Mouse (Mus musculus) thymus, postnatal 10 days (tissue): ENCODE measurements around the gene Ccl12.

Source experiments
- DNase-seq, 2 experiments: peaks; one replicate each; pipeline ENCODE4 v3.0.0; 2021; ENCODE audit warnings: low spot score in 2 of 2

The Ccl12 gene

GRCm38 (mm10) chr11:82101529-82101928 is at the start of gene Ccl12:
Gene Ccl12, plus strand, starts transcription at chr11:82101845.
- DNase-seq: no peak

GRCm38 (mm10) chr11:82053849-82054248 is 47.8 kb upstream of the Ccl12 start:
- no peak for DNase-seq

- DNase-seq: no peak
These were observed 44.0 kb upstream of the Ccl12 start, which contains the start of gene Ccl11 for GRCm38 (mm10) chr11:82057646-82058045. Gene Ccl11, plus strand, starts transcription at chr11:82057823.

GRCm38 (mm10) chr11:82062226-82062625 is 39.4 kb upstream of the Ccl12 start:
- DNase-seq: no peak

GRCm38 (mm10) chr11:82063454-82063853 is 38.2 kb upstream of the Ccl12 start:
- DNase-seq: no peak

GRCm38 (mm10) chr11:82066953-82067571 is 34.6 kb upstream of the Ccl12 start:
- no peak for DNase-seq

GRCm38 (mm10) chr11:82071076-82071475 is 30.6 kb upstream of the Ccl12 start:
- no peak for DNase-seq

GRCm38 (mm10) chr11:82072374-82072773 is 29.3 kb upstream of the Ccl12 start:
- no peak for DNase-seq

GRCm38 (mm10) chr11:82072984-82073383 is 28.7 kb upstream of the Ccl12 start:
- no peak for DNase-seq

GRCm38 (mm10) chr11:82073686-82074085 is 28.0 kb upstream of the Ccl12 start:
- no peak for DNase-seq

GRCm38 (mm10) chr11:82077031-82077430 is 24.6 kb upstream of the Ccl12 start:
- no peak for DNase-seq

GRCm38 (mm10) chr11:82078136-82078730 is 23.4 kb upstream of the Ccl12 start:
- DNase-seq: no peak

- DNase-seq: no peak
These were observed 20.8 kb upstream of the Ccl12 start for GRCm38 (mm10) chr11:82080865-82081264.

GRCm38 (mm10) chr11:82084360-82084759 is 17.3 kb upstream of the Ccl12 start:
- DNase-seq: no peak

GRCm38 (mm10) chr11:82099511-82100323 is 1.9 kb upstream of the Ccl12 start:
- no peak for DNase-seq

GRCm38 (mm10) chr11:82101087-82101486 is 558 bp upstream of the Ccl12 start:
- DNase-seq: no peak

- no peak for DNase-seq
These were observed 8.0 kb downstream of the Ccl12 start for GRCm38 (mm10) chr11:82109611-82110010.

GRCm38 (mm10) chr11:82110372-82111248 is 9.0 kb downstream of the Ccl12 start:
- no peak for DNase-seq

GRCm38 (mm10) chr11:82114885-82115284 is 13.2 kb downstream of the Ccl12 start, which contains the start of gene Ccl8:
Gene Ccl8, plus strand, starts transcription at chr11:82115185.
- DNase-seq: no peak

GRCm38 (mm10) chr11:82116041-82116440 is 14.4 kb downstream of the Ccl12 start:
- no peak for DNase-seq

- DNase-seq: no peak
These were observed 31.3 kb downstream of the Ccl12 start for GRCm38 (mm10) chr11:82132977-82133376.

- DNase-seq: no peak
These were observed 34.6 kb downstream of the Ccl12 start for GRCm38 (mm10) chr11:82136196-82136595.
